Mouse (Mus musculus) hindbrain, postnatal 0 days (tissue): ENCODE measurements around the gene Anks1b. TPM values are rescaled to one million over a fixed set of nuclear protein-coding genes. Genes with fewer than 3 reads are reported as not detected.

ENCODE experiments used
- ATAC-seq: fragments of 200-750 bp; cut with Nextera tagmentation; 2 replicates; pipeline ENCODE4 v1.8.0; 2017; ENCODE audit warnings: mild to moderate bottlenecking, moderate TSS enrichment, moderate library complexity
- DNase-seq: peaks from one replicate; pipeline ENCODE4 v3.0.0-alpha.2; 2015; ENCODE audit warnings: low spot score
- H3K27ac ChIP-seq: fragments of 300-500 bp; sonication (generic); 2 replicates; pipeline ENCODE4 v1.5.1; 2014; ENCODE audit warnings: mild to moderate bottlenecking
- H3K27me3 ChIP-seq: fragments of 300-500 bp; sonication (generic); 2 replicates; pipeline ENCODE4 v1.6.1; 2014; ENCODE audit warnings: low read length, mixed read lengths; ENCODE audit not compliant: insufficient read depth
- H3K36me3 ChIP-seq: fragments of 300-500 bp; sonication (generic); 2 replicates; pipeline ENCODE4 v1.6.1; 2014; ENCODE audit warnings: low read length, mixed read lengths; ENCODE audit not compliant: insufficient read depth
- H3K4me1 ChIP-seq: fragments of 300-500 bp; sonication (generic); 2 replicates; pipeline ENCODE4 v1.6.1; 2014; ENCODE audit warnings: antibody characterized with exemption, low read length, mixed read lengths; ENCODE audit not compliant: insufficient read depth
- H3K4me2 ChIP-seq: fragments of 300-500 bp; sonication (generic); 2 replicates; pipeline ENCODE4 v1.6.1; 2014; ENCODE audit warnings: low read depth, mild to moderate bottlenecking, low read length, moderate library complexity, mixed read lengths
- H3K4me3 ChIP-seq: fragments of 300-500 bp; sonication (generic); 2 replicates; pipeline ENCODE4 v1.5.1; 2014; ENCODE audit warnings: low read length
- H3K9ac ChIP-seq: fragments of 300-500 bp; sonication (generic); replicated peaks from 2 replicates; pipeline ENCODE4 v1.6.1; 2014; ENCODE audit warnings: mild to moderate bottlenecking, low read length, moderate library complexity, mixed read lengths
- H3K9me3 ChIP-seq: fragments of 300-500 bp; sonication (generic); 2 replicates; pipeline ENCODE4 v1.6.1; 2016; ENCODE audit warnings: low read length, mixed read lengths
- CTCF ChIP-seq: IDR thresholded peaks from 2 replicates; pipeline ENCODE4 v1.5.1; 2016; ENCODE audit warnings: antibody characterized with exemption, control low read depth, low read depth
- WGBS: fragments of 180-500 bp; shearing (Covaris S2); extraction: QIAGEN DNeasy Blood & Tissue Kit; methylation state at CpG from one replicate; pipeline ENCODE4 v1.1.7; 2014; 5-methylcytosine and 5-hydroxymethylcytosine counted together
- polyA plus RNA-seq: library from polyadenylated mRNA; unstranded; fragments of >200 nt; fragmentation: Nextera tagmentation; extraction: Ambion mirVana; gene quantifications from 2 replicates; pipeline ENCODE4 v1.2.1, GENCODE M21; 2015
- total RNA-seq: library from RNA; depleted of rRNA; stranded (reverse); fragments of >200 nt; gene quantifications from 2 replicates; pipeline ENCODE4 v1.2.3, GENCODE M21; 2014

The Anks1b gene
- total and polyA plus RNA-seq, 2 experiments from 2014 or later: 104 to 156 TPM

DNA sequence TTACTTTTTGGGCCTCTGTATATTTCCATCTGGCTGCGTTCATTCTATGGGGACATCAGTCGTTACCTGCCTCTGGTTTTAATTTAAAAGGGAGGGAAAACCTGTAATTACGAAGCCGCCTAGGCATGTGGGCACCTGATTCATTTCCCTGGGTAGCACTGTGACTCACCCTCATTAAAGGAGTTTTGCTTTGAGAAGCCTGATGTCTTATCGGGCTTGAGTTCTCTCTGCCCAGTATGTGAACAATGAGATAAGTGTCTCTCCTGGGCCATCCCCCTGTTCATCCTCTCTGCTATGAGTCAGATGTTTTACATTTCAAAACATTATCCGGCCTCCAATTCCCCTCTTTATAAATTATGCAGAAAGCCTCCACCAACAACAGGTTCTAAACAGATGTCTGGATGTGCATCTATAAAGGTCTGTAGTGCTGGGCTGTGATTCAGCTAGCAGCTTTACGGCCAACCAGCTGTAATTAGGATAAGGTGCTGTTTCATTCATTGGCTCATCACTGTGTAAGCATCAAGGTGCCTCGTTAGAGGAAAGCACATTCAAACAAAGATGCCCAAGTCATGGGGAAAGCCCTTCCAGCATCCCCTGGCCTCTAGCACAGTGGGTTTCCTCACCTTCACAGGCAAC, 507.5 kb downstream of the Anks1b start:
- Histone ChIP-seq H3K9ac (no peak overlapping the region), H3K9me3 (no peaks in the 10 kb centered on the region), H3K27ac (no peak overlapping the region), H3K4me3 (no peak overlapping the region), H3K27me3 (no peaks in the 10 kb centered on the region), H3K4me1 (no peaks in the 10 kb centered on the region), H3K36me3 (no peaks in the 10 kb centered on the region), H3K4me2 (no peak overlapping the region)
- DNase-seq (peak; percentile 15), ATAC-seq (peak; percentile 71)
- WGBS: 53% methylated on average over 8 of the region's 8 CpGs
- TF ChIP-seq CTCF: no peak

DNA sequence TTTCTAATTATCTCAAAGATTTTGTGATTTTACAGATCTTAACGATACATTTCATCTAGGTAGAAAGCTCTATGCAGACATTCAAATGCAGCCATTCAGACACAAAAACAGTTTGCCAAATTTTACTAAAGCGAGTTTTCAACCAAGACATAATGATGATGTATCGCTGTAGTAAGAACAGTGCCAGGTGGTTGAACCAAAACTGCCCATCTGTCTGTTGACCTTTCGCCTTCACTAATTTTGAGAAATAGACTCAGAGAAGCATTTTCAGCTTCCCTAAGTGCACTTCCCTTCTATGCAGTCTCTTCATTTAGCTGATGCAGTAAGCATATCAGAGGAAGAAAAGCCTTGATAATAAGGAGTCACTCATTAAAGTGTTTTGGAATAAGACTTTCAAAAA, 527.1 kb downstream of the Anks1b start:
- no peaks in the 10 kb centered on the region for H3K36me3 ChIP-seq
- no peak for ATAC-seq
- H3K4me1 ChIP-seq: no peaks in the 10 kb centered on the region
- H3K27me3 ChIP-seq: no peaks in the 10 kb centered on the region
- no peak overlapping the region for H3K9ac ChIP-seq
- 92% methylated on average over 4 of the region's 4 CpGs for WGBS
- TF ChIP-seq CTCF: no peak
- H3K27ac ChIP-seq: no peak overlapping the region
- H3K4me2 ChIP-seq: no peak overlapping the region
- no peak for DNase-seq
- no peak overlapping the region for H3K4me3 ChIP-seq
- no peaks in the 10 kb centered on the region for H3K9me3 ChIP-seq

DNA sequence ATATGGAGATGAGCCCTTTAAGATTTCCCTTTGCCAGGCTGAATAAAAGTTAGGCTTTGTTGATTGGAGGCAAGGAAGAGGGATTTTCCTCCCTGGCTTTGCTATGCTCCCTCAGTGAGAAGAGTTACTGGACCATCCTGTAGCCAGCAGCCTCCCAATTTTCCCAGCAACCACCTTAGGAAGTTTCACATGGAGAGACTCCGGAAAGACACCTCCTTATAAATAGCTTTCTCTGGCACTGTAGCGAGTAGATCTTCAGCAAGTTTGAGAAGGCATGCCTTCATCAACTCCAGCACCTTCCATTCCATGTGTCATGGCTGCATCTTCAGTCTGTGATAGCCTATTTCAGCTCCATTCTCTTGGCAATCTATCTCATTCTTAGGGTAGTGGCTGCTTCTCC, 535.2 kb downstream of the Anks1b start:
- Histone ChIP-seq H3K4me3 (no peak overlapping the region), H3K27ac (no peak overlapping the region), H3K27me3 (no peaks in the 10 kb centered on the region), H3K9me3 (no peaks in the 10 kb centered on the region), H3K9ac (no peak overlapping the region), H3K36me3 (no peaks in the 10 kb centered on the region), H3K4me1 (no peaks in the 10 kb centered on the region), H3K4me2 (no peak overlapping the region)
- ATAC-seq (no peak), DNase-seq (no peak)
- 92% methylated on average over 2 of the region's 2 CpGs for WGBS
- TF ChIP-seq CTCF: no peak

DNA sequence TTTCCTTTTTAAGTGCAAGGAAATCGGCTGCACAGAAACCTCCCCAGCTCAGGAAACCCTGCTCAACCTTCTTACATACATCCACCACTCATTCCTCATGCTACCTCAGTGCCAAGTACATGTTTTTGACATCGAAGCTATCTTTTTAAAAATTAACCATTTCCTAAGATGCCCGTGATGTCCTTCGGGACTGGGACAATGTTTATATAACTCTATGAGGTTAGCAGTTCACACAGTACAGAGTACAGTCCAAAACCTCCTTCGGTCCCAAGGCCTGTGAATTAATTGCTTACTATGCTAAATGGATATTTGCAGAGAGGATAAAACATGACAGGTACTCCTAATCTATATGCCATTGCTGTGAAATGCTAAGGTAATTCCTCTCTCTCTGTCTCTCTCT, 558.2 kb downstream of the Anks1b start:
- ATAC-seq (no peak), DNase-seq (no peak)
- Histone ChIP-seq H3K4me2 (no peak overlapping the region; the same call in 1 of the 2 replicates), H3K4me3 (no peak overlapping the region), H3K9ac (no peak overlapping the region), H3K4me1 (no peaks in the 10 kb centered on the region), H3K36me3 (no peaks in the 10 kb centered on the region), H3K27ac (no peak overlapping the region), H3K27me3 (no peaks in the 10 kb centered on the region), H3K9me3 (no peaks in the 10 kb centered on the region)
- WGBS: 81% methylated on average over 5 of the region's 5 CpGs
- TF ChIP-seq CTCF: no peak

DNA sequence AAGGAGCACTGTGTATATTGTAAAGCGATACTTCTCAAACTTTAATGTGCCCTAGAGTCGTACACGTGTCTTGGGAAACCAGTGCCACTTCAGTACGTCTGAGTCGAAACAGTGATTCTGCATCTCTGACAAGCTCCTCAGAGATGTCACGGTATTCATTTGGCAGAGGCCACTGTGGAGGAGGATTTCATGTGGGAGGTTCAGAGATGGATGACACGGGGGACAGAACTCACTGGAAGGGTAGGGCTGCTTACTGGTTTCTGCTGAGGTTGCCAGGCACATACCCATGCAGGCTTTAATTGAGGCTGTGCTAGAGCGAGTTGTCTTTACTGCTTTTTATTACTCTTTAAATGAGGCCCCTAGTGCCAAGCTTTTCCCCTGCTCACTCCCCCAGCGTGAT, 558.7 kb downstream of the Anks1b start:
- H3K4me3 ChIP-seq: no peak overlapping the region

DNA sequence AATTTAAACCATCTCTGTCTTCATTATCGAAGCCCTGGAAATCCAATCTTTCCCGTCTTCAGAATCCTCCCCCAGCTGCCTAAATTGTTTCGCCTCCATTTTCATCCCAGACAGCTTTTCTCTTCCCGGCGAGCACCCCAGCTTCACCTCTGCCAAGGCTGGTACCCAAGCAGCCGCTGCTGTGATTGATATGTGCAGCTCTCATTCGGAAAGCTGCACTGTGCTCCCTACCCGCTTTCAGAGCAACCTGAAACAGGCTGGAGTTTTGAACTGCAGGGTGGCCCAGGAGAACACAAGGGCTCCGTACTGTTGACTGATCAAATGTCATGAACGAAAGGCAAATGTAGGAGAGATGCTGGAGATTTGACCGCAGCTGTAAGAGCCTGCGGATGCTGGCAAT, 559.2 kb downstream of the Anks1b start:
- no peaks in the 10 kb centered on the region for H3K36me3 ChIP-seq
- no peaks in the 10 kb centered on the region for H3K27me3 ChIP-seq
- H3K9ac ChIP-seq: no peak overlapping the region
- no peak overlapping the region for H3K4me3 ChIP-seq
- ATAC-seq (no peak), DNase-seq (peak; percentile 7)
- H3K9me3 ChIP-seq: no peaks in the 10 kb centered on the region
- 55% methylated on average over 12 of the region's 12 CpGs for WGBS
- peak overlapping the region; percentile 36 for H3K4me2 ChIP-seq
- no peaks in the 10 kb centered on the region for H3K4me1 ChIP-seq
- TF ChIP-seq CTCF: no peak
- no peak overlapping the region for H3K27ac ChIP-seq

More for the DNA sequence above, 558.7 kb downstream of the Anks1b start:
- Histone ChIP-seq H3K4me1 (no peaks in the 10 kb centered on the region), H3K4me2 (peak overlapping the region; percentile 36), H3K27ac (no peak overlapping the region), H3K27me3 (no peaks in the 10 kb centered on the region), H3K9ac (no peak overlapping the region), H3K36me3 (no peaks in the 10 kb centered on the region), H3K9me3 (no peaks in the 10 kb centered on the region)
- peak; percentile 5 for DNase-seq
- no peak for ATAC-seq
- WGBS: 53% methylated on average over 9 of the region's 9 CpGs
- TF ChIP-seq CTCF: no peak

DNA sequence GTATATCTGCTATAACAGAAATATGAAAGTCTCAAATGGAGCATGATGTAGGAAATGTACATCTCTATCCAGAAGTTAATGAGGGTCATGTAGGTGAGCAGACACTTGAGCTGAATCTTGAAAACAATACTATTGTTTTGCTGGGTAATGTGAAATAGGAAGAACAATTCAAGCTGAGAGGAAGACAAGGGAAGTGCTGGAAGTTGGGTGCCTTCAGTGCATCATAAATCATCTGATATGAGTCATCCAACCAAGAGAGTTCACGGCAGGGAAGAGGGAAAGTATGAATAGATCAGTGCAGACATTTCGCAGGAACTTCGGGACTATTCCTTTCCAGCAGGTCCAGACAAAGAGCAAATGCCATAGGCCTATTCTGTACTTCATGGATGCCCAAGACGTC, 567.7 kb downstream of the Anks1b start:
- Histone ChIP-seq H3K4me2 (no peak overlapping the region), H3K4me1 (no peaks in the 10 kb centered on the region), H3K9ac (no peak overlapping the region), H3K27ac (no peak overlapping the region), H3K9me3 (no peaks in the 10 kb centered on the region), H3K36me3 (no peaks in the 10 kb centered on the region), H3K4me3 (no peak overlapping the region), H3K27me3 (no peaks in the 10 kb centered on the region)
- 76% methylated on average over 4 of the region's 4 CpGs for WGBS
- no peak for ATAC-seq
- no peak for TF ChIP-seq CTCF
- DNase-seq: no peak
